Mouse (Mus musculus) lung, postnatal 25 days (tissue): ENCODE measurements at regions not wholly inside any gene's neighbourhood (a gene's known extent, or its start where the extent isn't known, plus 50 kb on each side); places are given as distances from the start of the nearest gene placed in this dataset.
"Not testable (repeated sequence)": the region's sequence is repeated elsewhere in the genome, so short reads cannot be mapped to it uniquely, and the experiment has no call there.

Experiments used
- DNase-seq: peaks from one replicate; pipeline ENCODE4 v3.0.0; 2022; ENCODE audit warnings: low spot score

DNA sequence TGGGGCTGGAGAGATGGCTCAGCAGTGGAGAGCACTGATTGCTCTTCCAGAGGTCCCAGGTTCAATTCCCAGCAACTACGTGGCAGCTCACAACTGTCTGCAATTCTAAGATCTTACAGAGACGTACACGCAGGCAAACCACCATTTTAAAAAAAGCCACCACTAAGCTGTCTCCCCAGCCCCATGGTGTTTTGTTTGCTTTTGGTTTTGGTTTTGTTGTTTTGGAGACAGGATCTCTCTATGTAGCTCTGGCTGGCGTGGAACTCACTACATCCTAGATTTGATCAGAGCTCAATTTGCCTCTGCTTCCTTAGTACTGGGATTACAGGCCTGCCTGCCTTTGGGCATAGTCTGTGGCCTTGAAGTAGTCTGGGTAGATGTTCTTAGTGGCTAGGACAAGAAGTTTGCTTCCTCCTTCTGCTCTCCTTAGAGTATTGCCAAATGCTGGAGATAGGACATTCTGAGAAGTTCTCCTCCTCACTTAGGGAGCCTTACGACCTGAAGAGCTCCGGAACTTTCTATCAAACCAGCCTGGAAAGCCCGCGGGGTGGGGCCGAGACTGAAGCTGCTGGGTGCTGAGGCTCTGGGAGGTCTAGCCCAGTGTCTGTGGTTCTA is 495.4 kb upstream of the Chrm3 start:
- not testable (repeated sequence) for DNase-seq

DNA sequence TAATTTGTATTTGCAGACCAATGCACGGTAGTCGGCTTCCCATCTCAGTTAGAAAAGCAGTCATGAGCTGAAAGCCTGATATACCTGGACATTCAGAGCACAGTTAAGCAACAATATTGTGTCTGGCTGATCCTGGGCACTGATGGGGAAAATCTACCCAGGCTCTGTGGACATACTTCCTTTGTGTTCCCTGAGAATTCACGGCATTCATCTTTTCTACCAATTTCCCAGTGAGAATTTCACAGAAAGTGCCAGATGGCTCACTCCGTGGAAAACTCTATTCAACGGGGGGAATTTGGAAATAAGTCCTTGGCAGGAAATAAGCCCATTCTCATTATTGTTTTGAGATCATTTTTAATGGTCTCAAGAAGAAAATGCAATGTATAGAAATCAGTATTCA is 484.6 kb upstream of the Chrm3 start:
- no peak for DNase-seq

DNA sequence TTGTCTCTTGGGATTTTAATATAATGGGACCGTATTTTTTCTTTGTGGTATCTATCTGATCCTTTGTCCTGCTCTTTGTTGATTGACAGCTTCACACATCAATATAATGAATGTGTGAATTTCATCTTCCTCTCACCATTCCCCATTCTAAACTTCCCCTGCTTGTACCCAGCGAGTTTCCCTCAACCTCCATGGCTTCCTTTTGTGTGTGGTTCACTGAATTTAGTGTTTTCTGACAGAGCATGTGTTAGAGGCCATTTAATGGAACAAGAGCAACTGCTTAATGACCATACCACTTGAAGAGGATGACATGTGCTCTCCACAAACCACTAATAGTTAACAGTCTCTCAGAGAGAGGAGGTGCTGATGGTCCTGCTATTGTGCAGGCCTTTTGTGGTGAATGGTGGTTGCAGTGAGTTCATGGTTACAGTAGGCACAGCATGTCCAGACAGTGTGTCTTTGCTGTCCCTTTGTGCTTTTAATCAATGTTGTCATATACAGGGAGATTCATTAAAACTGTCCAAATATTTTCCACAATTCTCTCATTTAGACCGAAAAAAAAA is 438.8 kb upstream of the Chrm3 start:
- no peak for DNase-seq
